Mouse (Mus musculus): ENCODE results near the gene Farsb. TPM values are rescaled to one million over a fixed set of nuclear protein-coding genes. Genes with fewer than 3 reads are reported as not detected.
A peak's percentile ranks its signal among the peaks of the same experiment; 100 is the strongest.

Gene Farsb
- total RNA-seq, 2 experiments from 2014 or later = 74.2 to 74.8 TPM

- no peak for DNase-seq (ENCODE audit: extremely low spot score in 1 of 2, low spot score in 2 of 2)
- intact Hi-C loops (cut with DNase I) = no loop called here
These were observed 61.9 kb downstream of the Farsb start for GRCm38 (mm10) chr1:78426841-78427240.

GRCm38 (mm10) chr1:78425793-78426700 lies 62.6 kb downstream of the Farsb start:
- intact Hi-C loops (cut with DNase I) = no loop called here

GRCm38 (mm10) chr1:78425309-78425708 lies 63.4 kb downstream of the Farsb start:
- intact Hi-C loops (cut with DNase I) = no loop called here
- DNase-seq (ENCODE audit: extremely low spot score in 1 of 2, low spot score in 2 of 2) = no peak

More at GRCm38 (mm10) chr1:78425793-78426700, 62.6 kb downstream of the Farsb start:
- peak in 1 of 2 experiments; percentile 22 for DNase-seq (ENCODE audit: extremely low spot score in 1 of 2, low spot score in 2 of 2)

GRCm38 (mm10) chr1:78424848-78425247 lies 63.8 kb downstream of the Farsb start:
- intact Hi-C loops (cut with DNase I) = no loop called here
- DNase-seq (ENCODE audit: extremely low spot score in 1 of 2, low spot score in 2 of 2) = no peak

DNA sequence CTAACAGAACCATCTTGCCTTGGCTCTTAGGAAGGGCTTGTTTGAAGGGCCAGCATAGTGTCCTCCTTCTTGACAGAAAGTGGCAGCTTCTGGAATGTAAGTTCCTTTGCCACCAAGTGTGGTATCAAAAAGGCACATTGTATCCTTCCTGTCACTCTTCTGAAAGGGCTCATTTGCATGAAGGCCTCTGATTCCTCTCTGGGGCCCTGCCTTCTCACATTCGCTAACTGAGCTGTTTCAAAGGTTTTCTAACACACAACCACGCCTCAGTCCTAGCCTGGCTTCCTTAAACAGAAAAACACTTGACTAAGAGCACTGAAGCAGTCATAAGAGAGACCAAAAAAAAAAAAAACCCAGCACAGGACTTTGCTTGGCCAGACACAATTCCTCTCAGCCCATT lies 66.1 kb downstream of the Farsb start:
- intact Hi-C loops (cut with DNase I) = no loop called here

DNA sequence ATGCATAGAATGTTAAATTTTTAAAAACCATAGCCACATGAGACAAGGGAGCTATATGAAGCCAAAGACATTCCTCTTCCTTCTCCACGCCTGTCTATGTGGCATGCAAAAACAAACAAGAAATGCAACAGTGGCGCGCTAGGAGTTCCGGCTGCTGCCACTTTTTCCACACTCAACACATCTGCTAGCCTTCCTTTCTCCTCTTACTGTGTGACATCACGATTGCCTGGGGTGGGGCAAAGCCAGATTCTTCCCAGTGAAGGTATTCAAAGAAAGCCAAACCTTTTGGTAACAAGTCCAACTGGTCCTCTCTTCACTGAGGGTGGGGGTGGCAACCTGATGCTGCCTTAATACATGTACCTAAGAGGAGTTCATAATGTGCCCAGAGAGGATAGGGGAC lies 66.9 kb downstream of the Farsb start:
- DNase-seq (ENCODE audit: extremely low spot score in 1 of 2, low spot score in 2 of 2) = no peak
- intact Hi-C loops (cut with DNase I) = no loop called here

More for the DNA sequence above, 66.1 kb downstream of the Farsb start:
- DNase-seq (ENCODE audit: extremely low spot score in 1 of 2, low spot score in 2 of 2) = no peak

GRCm38 (mm10) chr1:78420271-78420670 lies 68.4 kb downstream of the Farsb start:
- no peak for DNase-seq (ENCODE audit: extremely low spot score in 1 of 2, low spot score in 2 of 2)
- intact Hi-C loops (cut with DNase I) = no loop called here

GRCm38 (mm10) chr1:78419593-78419992 lies 69.1 kb downstream of the Farsb start:
- intact Hi-C loops (cut with DNase I) = loop anchor here (5.0 kb wide), 1 partner anchor 202 kb away; no protein-coding TSS in a partner anchor
- peak; percentile 37 to 79 for DNase-seq (ENCODE audit: extremely low spot score in 1 of 2, low spot score in 2 of 2)

GRCm38 (mm10) chr1:78417154-78417911 lies 71.4 kb downstream of the Farsb start:
- DNase-seq (ENCODE audit: extremely low spot score in 1 of 2, low spot score in 2 of 2) = no peak
- intact Hi-C loops (cut with DNase I) = loop anchor here (5.0 kb wide), 1 partner anchor 200 kb away; no protein-coding TSS in a partner anchor

- intact Hi-C loops (cut with DNase I) = no loop called here
- DNase-seq (ENCODE audit: extremely low spot score in 1 of 2, low spot score in 2 of 2) = no peak
These were observed 74.3 kb downstream of the Farsb start for GRCm38 (mm10) chr1:78414421-78414820.

GRCm38 (mm10) chr1:78412668-78413067 lies 76.0 kb downstream of the Farsb start:
- DNase-seq (ENCODE audit: extremely low spot score in 1 of 2, low spot score in 2 of 2) = no peak
- intact Hi-C loops (cut with DNase I) = no loop called here

DNA sequence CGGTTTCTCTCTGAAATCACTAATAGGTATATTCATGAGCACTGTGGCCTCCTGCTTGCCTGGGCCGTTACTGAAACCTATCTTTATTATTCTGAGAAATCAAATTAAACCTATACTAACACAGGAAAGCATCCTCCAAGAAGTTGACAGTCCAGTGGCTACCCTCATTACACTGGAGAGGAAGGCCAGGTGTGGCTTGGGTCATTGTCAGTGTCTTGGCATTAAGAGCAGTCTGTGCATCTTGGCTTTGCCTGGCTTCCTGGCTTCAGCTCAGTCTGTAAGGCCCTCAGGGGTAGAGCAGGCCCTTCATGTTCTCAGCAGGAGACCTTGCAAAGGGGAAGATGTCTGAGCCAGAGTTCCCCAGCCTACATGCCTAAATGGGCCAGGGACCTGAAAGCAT lies 79.3 kb downstream of the Farsb start:
- DNase-seq (ENCODE audit: extremely low spot score in 1 of 2, low spot score in 2 of 2) = no peak
- intact Hi-C loops (cut with DNase I) = no loop called here

- no peak for DNase-seq (ENCODE audit: extremely low spot score in 1 of 2, low spot score in 2 of 2)
These were observed 87.3 kb downstream of the Farsb start for GRCm38 (mm10) chr1:78401413-78401812.

GRCm38 (mm10) chr1:78399755-78400154 lies 88.9 kb downstream of the Farsb start:
- intact Hi-C loops (cut with DNase I) = no loop called here
- DNase-seq (ENCODE audit: extremely low spot score in 1 of 2, low spot score in 2 of 2) = no peak

More at GRCm38 (mm10) chr1:78401413-78401812, 87.3 kb downstream of the Farsb start:
- intact Hi-C loops (cut with DNase I) = no loop called here

GRCm38 (mm10) chr1:78396320-78396913 lies 92.3 kb downstream of the Farsb start:
- intact Hi-C loops (cut with DNase I) = no loop called here
- no peak for DNase-seq (ENCODE audit: extremely low spot score in 1 of 2, low spot score in 2 of 2)

- DNase-seq (ENCODE audit: extremely low spot score in 1 of 2, low spot score in 2 of 2) = no peak
- intact Hi-C loops (cut with DNase I) = no loop called here
These were observed 93.0 kb downstream of the Farsb start for GRCm38 (mm10) chr1:78395737-78396136.

GRCm38 (mm10) chr1:78395191-78395735 lies 93.4 kb downstream of the Farsb start:
- DNase-seq (ENCODE audit: extremely low spot score in 1 of 2, low spot score in 2 of 2) = no peak

DNA sequence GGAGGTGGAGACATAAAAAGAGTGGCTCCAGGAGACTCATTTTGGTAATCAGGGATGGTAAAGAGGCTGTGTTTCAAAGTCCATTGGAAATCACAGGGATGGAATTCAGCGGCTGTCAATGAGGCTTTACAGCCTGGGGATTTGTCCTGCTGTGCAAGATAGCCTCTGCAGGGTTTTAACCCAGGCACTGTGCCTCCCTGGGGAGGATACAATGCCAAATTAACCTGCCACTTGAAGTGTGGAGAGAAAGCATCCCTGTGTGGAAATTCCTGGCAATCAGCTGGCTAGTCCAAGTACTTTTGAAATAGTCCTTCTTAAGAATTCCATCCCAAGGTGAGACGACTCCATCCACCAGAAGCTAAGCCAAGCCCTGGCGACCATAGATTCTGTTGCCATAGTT lies 99.8 kb downstream of the Farsb start:
- no peak for DNase-seq (ENCODE audit: extremely low spot score in 1 of 2, low spot score in 2 of 2)
- intact Hi-C loops (cut with DNase I) = no loop called here

More at GRCm38 (mm10) chr1:78395191-78395735, 93.4 kb downstream of the Farsb start:
- intact Hi-C loops (cut with DNase I) = no loop called here

DNA sequence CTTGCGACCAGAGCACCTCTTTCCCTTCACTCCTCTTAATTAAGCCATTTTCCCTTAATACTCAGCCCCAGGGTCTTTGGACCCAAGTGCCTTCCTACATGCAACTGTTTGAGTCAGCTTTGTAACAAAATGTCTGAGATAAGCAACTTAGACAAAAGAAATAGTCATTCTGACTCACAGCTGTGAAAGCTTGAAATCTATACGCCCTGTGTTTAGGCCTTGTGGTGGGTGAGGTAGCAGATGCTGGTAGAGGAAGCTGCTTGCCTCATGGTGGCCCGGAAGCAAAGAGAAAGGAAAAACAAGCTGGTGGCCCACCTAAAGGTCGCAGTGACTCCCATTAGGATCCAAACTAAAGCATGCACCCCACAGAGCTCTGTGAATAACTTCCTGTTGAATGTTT lies 100.8 kb downstream of the Farsb start:
- no peak for DNase-seq (ENCODE audit: extremely low spot score in 1 of 2, low spot score in 2 of 2)
- intact Hi-C loops (cut with DNase I) = no loop called here
